Mouse (Mus musculus) CH12.LX (cell line): ENCODE measurements around the gene Cdkn1b.

Source experiments
- CTCF ChIP-seq, 2 experiments: IDR thresholded peaks in 1 of 2; conservative IDR thresholded peaks in 1 of 2; 2 replicates each; pipeline ENCODE4 v1.5.1; 2011 to 2012; ENCODE audit warnings: low read depth in 2 of 2, low read length in 2 of 2, improper control_type of control experiment in 1 of 2, inconsistent platforms in 1 of 2, mild to moderate bottlenecking in 1 of 2, moderate library complexity in 1 of 2
- ELF1 ChIP-seq: IDR thresholded peaks from 2 replicates; pipeline ENCODE4 v1.6.1; 2014; ENCODE audit warnings: low read depth, mild to moderate bottlenecking, inconsistent platforms, low read length, improper control_type of control experiment
- ETS1 ChIP-seq: conservative IDR thresholded peaks from 2 replicates; pipeline ENCODE4 v1.6.1; 2012; ENCODE audit warnings: low read depth, mild to moderate bottlenecking, inconsistent platforms, low read length, improper control_type of control experiment, moderate library complexity
- POLR2A ChIP-seq: IDR thresholded peaks from 2 replicates; pipeline ENCODE4 v1.6.1; 2011; ENCODE audit warnings: low read depth, mild to moderate bottlenecking, improper control_type of control experiment, low read length
- USF2 ChIP-seq: conservative IDR thresholded peaks from 2 replicates; pipeline ENCODE4 v1.6.1; 2011; ENCODE audit warnings: low read depth, low read length, improper control_type of control experiment

DNA sequence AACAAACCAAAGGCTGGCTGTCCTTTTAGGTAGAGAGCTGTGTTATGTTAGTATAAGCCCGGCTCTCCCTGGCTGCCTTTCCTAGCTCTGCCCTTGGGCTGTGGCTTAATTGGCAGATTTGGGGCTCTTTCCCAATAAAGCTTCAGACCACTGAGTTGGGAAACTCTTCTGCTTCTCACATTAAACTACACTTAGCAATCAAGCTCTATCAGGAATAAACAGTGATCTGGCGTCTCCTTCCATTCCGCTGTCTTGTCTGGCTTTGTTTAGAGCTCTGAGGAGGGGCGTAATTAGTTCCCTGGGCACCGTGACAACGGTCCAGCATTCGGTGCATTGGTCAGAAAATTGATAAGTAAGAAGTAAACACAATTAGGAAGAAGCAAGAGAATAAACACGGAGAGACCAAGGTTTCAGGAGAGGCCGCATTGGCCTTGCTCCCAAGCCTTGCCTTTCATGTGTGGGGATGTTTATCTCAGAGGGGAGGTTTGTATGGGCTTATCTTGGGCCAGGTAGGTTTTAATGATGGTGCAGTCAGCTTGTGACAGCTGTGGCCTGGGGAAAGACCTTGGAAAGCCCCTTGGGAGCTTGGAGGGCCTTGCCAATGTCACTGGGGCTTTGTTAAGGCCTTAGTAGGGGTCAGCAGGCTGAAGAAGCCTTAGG, 41.8 kb downstream of the Cdkn1b start:
- TF ChIP-seq USF2 (no peak), POLR2A (no peak), ELF1 (no peak), CTCF (conservative IDR thresholded peaks at IDR 0.05 in 1 of 2, IDR thresholded peaks at IDR 0.05 in 1 of 2; ENCODE audit: low read depth in 2 of 2, low read length in 2 of 2) (no peak), ETS1 (no peak)
